ENCODE assay signal across 8 mouse cellular contexts in the genomic region with DNA sequence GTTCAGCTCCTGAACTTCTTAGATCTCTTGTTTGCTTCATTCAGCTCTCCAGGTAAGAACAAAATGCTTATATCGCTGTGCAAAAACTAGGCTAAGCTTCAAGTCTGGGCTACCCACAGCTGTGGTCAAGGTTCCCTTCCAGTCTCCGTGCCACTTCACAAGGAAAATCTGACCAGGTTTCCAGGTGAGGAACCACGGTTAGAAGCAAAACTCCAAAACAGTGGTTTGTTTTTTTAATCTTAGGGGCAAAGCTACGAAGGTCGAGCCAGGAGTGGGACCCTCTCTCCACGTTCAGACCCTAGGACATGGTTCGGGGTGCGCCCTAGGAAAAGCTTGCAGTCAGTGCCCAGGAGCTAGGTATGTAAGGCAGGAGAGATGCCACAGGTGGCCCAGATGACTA. TPM values are rescaled to one million over a fixed set of nuclear protein-coding genes. Genes with fewer than 3 reads are reported as not detected.
DNase-seq lines count a peak whose midpoint lies in the region; ATAC-seq lines count a peak whose summit lies in the region.

No protein-coding gene starts in this region.

- H3K36me3 ChIP-seq in kidney, embryonic 15.5 days = no peaks in the 10 kb centered on the region
- H3K36me3 ChIP-seq in hindbrain, embryonic 16.5 days (ENCODE audit: control insufficient read depth, insufficient read depth, low read length) = no peaks in the 10 kb centered on the region
- no peaks in the 10 kb centered on the region for H3K36me3 ChIP-seq in midbrain, embryonic 16.5 days (ENCODE audit: control insufficient read depth, insufficient read depth, low read length)

- peak overlapping the region; percentile 95 for H3K4me2 ChIP-seq in kidney, embryonic 15.5 days
- H3K4me2 ChIP-seq in hindbrain, embryonic 16.5 days (ENCODE audit: low read length) = peak overlapping the region; percentile 97
- peak overlapping the region; percentile 92 for H3K4me2 ChIP-seq in midbrain, embryonic 16.5 days (ENCODE audit: low read length)

- whole genome bisulfite sequencing in kidney, embryonic 15.5 days = 13% methylated on average over 8 of the region's 8 CpGs
- 16% methylated on average over 8 of the region's 8 CpGs for WGBS in hindbrain, embryonic 16.5 days
- WGBS in midbrain, embryonic 16.5 days = 22% methylated on average over 8 of the region's 8 CpGs

- peak overlapping the region; percentile 96 for H3K27ac ChIP-seq in kidney, embryonic 15.5 days
- H3K27ac ChIP-seq in brown adipose tissue, adult 24 weeks (replicated peaks; ENCODE audit: low read depth, low read length) = peak overlapping the region; percentile 58; the same call in 1 of the 2 replicates
- H3K27ac ChIP-seq in hindbrain, embryonic 16.5 days (ENCODE audit: low read depth, low read length) = no peak overlapping the region
- no peak overlapping the region for H3K27ac ChIP-seq in midbrain, embryonic 16.5 days (ENCODE audit: low read length)

- no peaks in the 10 kb centered on the region for H3K27me3 ChIP-seq in kidney, embryonic 15.5 days
- H3K27me3 ChIP-seq in hindbrain, embryonic 16.5 days (replicated peaks; ENCODE audit: control insufficient read depth, insufficient read depth, low read length) = no peaks in the 10 kb centered on the region
- H3K27me3 ChIP-seq in midbrain, embryonic 16.5 days (ENCODE audit: control insufficient read depth, insufficient read depth, low read depth, low read length) = no peaks in the 10 kb centered on the region

- no peak for ATAC-seq in kidney, embryonic 15.5 days (replicated peaks; ENCODE audit: low FRiP score)
- no peak for ATAC-seq in hindbrain, embryonic 16.5 days
- ATAC-seq in midbrain, embryonic 16.5 days = no peak

- peaks cover 67% of the 10 kb centered on the region for H3K4me1 ChIP-seq in kidney, embryonic 15.5 days
- peaks cover 13% of the 10 kb centered on the region for H3K4me1 ChIP-seq in brown adipose tissue, adult 24 weeks (ENCODE audit: control insufficient read depth, insufficient read depth, insufficient read length, low read length)
- peaks cover 21% of the 10 kb centered on the region for H3K4me1 ChIP-seq in hindbrain, embryonic 16.5 days (ENCODE audit: control insufficient read depth, insufficient read depth, low read depth, low read length)
- peaks cover 23% of the 10 kb centered on the region for H3K4me1 ChIP-seq in midbrain, embryonic 16.5 days (ENCODE audit: control insufficient read depth, insufficient read depth, low read length)

- no peaks in the 10 kb centered on the region for H3K9me3 ChIP-seq in kidney, embryonic 15.5 days (replicated peaks)
- no peaks in the 10 kb centered on the region for H3K9me3 ChIP-seq in hindbrain, embryonic 16.5 days (ENCODE audit: control insufficient read depth, low read length)
- no peaks in the 10 kb centered on the region for H3K9me3 ChIP-seq in midbrain, embryonic 16.5 days (replicated peaks; ENCODE audit: control insufficient read depth, low read length, poor library complexity, severe bottlenecking)

- DNase-seq in kidney, postnatal 4 days = no peak
- no peak for DNase-seq in left cerebral cortex, postnatal 10 days (ENCODE audit: extremely low spot score in 1 of 2, low spot score in 2 of 2)
- no peak for DNase-seq in right cerebral cortex, postnatal 25 days
- no peak for DNase-seq in gastrocnemius, postnatal 4 days (ENCODE audit: low spot score in 2 of 2)

- intact Hi-C loops in left cerebral cortex, postnatal 10 days (cut with DNase I) = no loop called here

- peak overlapping the region; percentile 96 for H3K4me3 ChIP-seq in kidney, embryonic 15.5 days (replicated peaks)
- H3K4me3 ChIP-seq in brown adipose tissue, adult 24 weeks (ENCODE audit: insufficient read depth, low read depth, low read length) = peak overlapping the region; percentile 76
- peak overlapping the region; percentile 96 for H3K4me3 ChIP-seq in hindbrain, embryonic 16.5 days (ENCODE audit: low read length)
- peak overlapping the region; percentile 95 for H3K4me3 ChIP-seq in midbrain, embryonic 16.5 days (ENCODE audit: low read depth, low read length)

- H3K9ac ChIP-seq in kidney, embryonic 15.5 days = peak overlapping the region; percentile 93
- H3K9ac ChIP-seq in hindbrain, embryonic 16.5 days (ENCODE audit: low read depth, low read length) = peak overlapping the region; percentile 96
- H3K9ac ChIP-seq in midbrain, embryonic 16.5 days (ENCODE audit: low read depth, low read length) = peak overlapping the region; percentile 93

RNA-seq across cellular contexts. Expression of gene Wwc2, which starts 1.5 kb away (rescaled TPM):
- polyA plus RNA-seq in kidney, embryonic 15.5 days (2015; fragmentation: Nextera tagmentation; extraction: Ambion mirVana) = 16.3 and 18.0 TPM in 2 replicates
- 12.6 and 14.1 TPM in 2 replicates for polyA plus RNA-seq in brown adipose tissue, adult 24 weeks (2012; ENCODE audit: insufficient read depth, insufficient read length, missing spikeins)
- polyA plus RNA-seq in hindbrain, embryonic 16.5 days (2015; fragmentation: Nextera tagmentation; extraction: Ambion mirVana) = 5.4 and 5.8 TPM in 2 replicates
- polyA plus RNA-seq in midbrain, embryonic 16.5 days (2015; fragmentation: Nextera tagmentation; extraction: Ambion mirVana) = 4.3 and 4.7 TPM in 2 replicates
- total RNA-seq in left cerebral cortex, postnatal 10 days (2021) = 10 to 100 TPM; 27.3 to 28.0 TPM
- total RNA-seq in gastrocnemius, postnatal 4 days (2021) = 10 to 100 TPM; 19.5 to 20.2 TPM

Comparison
In these comparisons a context has a peak if more than half of its experiments do, and no peak if none do; other contexts are left out.
1. H3K27ac ChIP-seq: peak in kidney, embryonic 15.5 days (single experiment) and brown adipose tissue, adult 24 weeks (single experiment); none in hindbrain, embryonic 16.5 days (single experiment) and midbrain, embryonic 16.5 days (single experiment).
2. Peak in every context shown above with its lines, with median percentiles within 50 percentile points of each other: H3K4me2 ChIP-seq, H3K4me3 ChIP-seq and H3K9ac ChIP-seq.